Mouse (Mus musculus) MEL (cell line): ENCODE measurements around the gene Gm37240. TPM values are rescaled to one million over a fixed set of nuclear protein-coding genes. Genes with fewer than 3 reads are reported as not detected.

ENCODE experiments used
- DNase-seq: peaks from one replicate; pipeline ENCODE4 v3.0.0; 2011; ENCODE audit warnings: low read depth, low spot score
- H3K27ac ChIP-seq: 2 replicates; pipeline ENCODE4 v1.5.1; 2012; ENCODE audit warnings: low read depth, mild to moderate bottlenecking, control low read depth, low read length, moderate library complexity; ENCODE audit not compliant: control insufficient read depth
- H3K27me3 ChIP-seq, 2 experiments: fragments of 150-350 bp in 1 of 2; sonication (generic) in 1 of 2; 2 replicates each; pipeline ENCODE4 v1.6.1; 2012; ENCODE audit warnings: low read length in 2 of 2, mild to moderate bottlenecking in 2 of 2, improper control_type of control experiment in 1 of 2, moderate library complexity in 1 of 2; ENCODE audit not compliant: insufficient read depth in 2 of 2, control insufficient read depth in 1 of 2
- H3K36me3 ChIP-seq, 2 experiments: 2 replicates each; pipeline ENCODE4 v1.6.1; 2012 to 2014; ENCODE audit warnings: low read length in 2 of 2, improper control_type of control experiment in 1 of 2, inconsistent platforms in 1 of 2, mild to moderate bottlenecking in 1 of 2; ENCODE audit not compliant: insufficient read depth in 2 of 2, control insufficient read depth in 1 of 2
- H3K4me1 ChIP-seq, 2 experiments: fragments of 150-350 bp in 1 of 2; sonication (generic) in 1 of 2; 2 replicates each; pipeline ENCODE4 v1.6.1; 2012; ENCODE audit warnings: low read length in 2 of 2, improper control_type of control experiment in 1 of 2, mild to moderate bottlenecking in 1 of 2; ENCODE audit not compliant: insufficient read depth in 2 of 2, control insufficient read depth in 1 of 2
- H3K4me3 ChIP-seq, 2 experiments: fragments of 150-350 bp in 1 of 2; sonication (generic) in 1 of 2; 2 replicates each; pipeline ENCODE4 v1.5.1; 2012; ENCODE audit warnings: low read depth in 2 of 2, low read length in 2 of 2, mild to moderate bottlenecking in 2 of 2, moderate library complexity in 2 of 2, control low read depth in 1 of 2, improper control_type of control experiment in 1 of 2; ENCODE audit not compliant: control insufficient read depth in 1 of 2, insufficient read depth in 1 of 2
- H3K79me2 ChIP-seq: 2 replicates; pipeline ENCODE4 v1.6.1; 2012; ENCODE audit warnings: mild to moderate bottlenecking, low read length, moderate library complexity; ENCODE audit not compliant: control insufficient read depth, poor library complexity, insufficient read depth
- H3K9ac ChIP-seq: 2 replicates; pipeline ENCODE4 v1.6.1; 2012; ENCODE audit warnings: low read depth, mild to moderate bottlenecking, control low read depth, low read length, moderate library complexity; ENCODE audit not compliant: control insufficient read depth, poor library complexity, severe bottlenecking
- H3K9me3 ChIP-seq: fragments of 150-350 bp; sonication (generic); replicated peaks from 2 replicates; pipeline ENCODE4 v1.6.1; 2012; ENCODE audit warnings: mild to moderate bottlenecking, low read length, improper control_type of control experiment, moderate library complexity; ENCODE audit not compliant: insufficient read depth
- BHLHE40 ChIP-seq: IDR thresholded peaks from 2 replicates; pipeline ENCODE4 v1.6.1; 2012; ENCODE audit warnings: low read depth, mild to moderate bottlenecking, inconsistent platforms, low read length, improper control_type of control experiment, borderline replicate concordance
- CHD1 ChIP-seq: IDR thresholded peaks from 2 replicates; pipeline ENCODE4 v1.6.1; 2012; ENCODE audit warnings: low read depth, mild to moderate bottlenecking, inconsistent platforms, low read length, improper control_type of control experiment
- CTCF ChIP-seq, 3 experiments: IDR thresholded peaks in 2 of 3; conservative IDR thresholded peaks in 1 of 3; 2 replicates each; pipeline ENCODE4 v1.5.1; 2011 to 2012; ENCODE audit warnings: low read length in 3 of 3, low read depth in 2 of 3, mild to moderate bottlenecking in 2 of 3, improper control_type of control experiment in 1 of 3, inconsistent platforms in 1 of 3, mixed read lengths in 1 of 3, moderate library complexity in 1 of 3; ENCODE audit not compliant: control insufficient read depth in 1 of 3, insufficient read depth in 1 of 3, poor library complexity in 1 of 3, severe bottlenecking in 1 of 3
- E2F4 ChIP-seq: IDR thresholded peaks from 2 replicates; pipeline ENCODE4 v1.6.1; 2011; ENCODE audit warnings: low read depth, low read length, improper control_type of control experiment, borderline replicate concordance
- ELF1 ChIP-seq: IDR thresholded peaks from 2 replicates; pipeline ENCODE4 v1.6.1; 2014; ENCODE audit warnings: low read depth, mild to moderate bottlenecking, inconsistent platforms, low read length, improper control_type of control experiment, moderate library complexity
- EP300 ChIP-seq, 2 experiments: IDR thresholded peaks; 2 replicates each; pipeline ENCODE4 v1.6.1; 2011; ENCODE audit warnings: improper control_type of control experiment in 2 of 2, low read length in 2 of 2, low read depth in 1 of 2, mild to moderate bottlenecking in 1 of 2
- GABPA ChIP-seq: IDR thresholded peaks from 2 replicates; pipeline ENCODE4 v1.6.1; 2012; ENCODE audit warnings: low read depth, mild to moderate bottlenecking, inconsistent platforms, low read length, improper control_type of control experiment, moderate library complexity
- JUND ChIP-seq: IDR thresholded peaks from 2 replicates; pipeline ENCODE4 v1.6.1; 2011; ENCODE audit warnings: low read depth, mild to moderate bottlenecking, improper control_type of control experiment, low read length
- KAT2A ChIP-seq: conservative IDR thresholded peaks from 2 replicates; pipeline ENCODE4 v1.6.1; 2012; ENCODE audit warnings: low read depth, low read length, improper control_type of control experiment, inconsistent platforms
- MAFK ChIP-seq: IDR thresholded peaks from 2 replicates; pipeline ENCODE4 v1.6.1; 2011; ENCODE audit warnings: low read depth, mild to moderate bottlenecking, low read length, improper control_type of control experiment, borderline replicate concordance
- MAZ ChIP-seq: IDR thresholded peaks from 2 replicates; pipeline ENCODE4 v1.6.1; 2012; ENCODE audit warnings: low read depth, mild to moderate bottlenecking, inconsistent platforms, low read length, improper control_type of control experiment
- MEF2A ChIP-seq: IDR thresholded peaks from 2 replicates; pipeline ENCODE4 v1.6.1; 2014; ENCODE audit warnings: low read depth, mild to moderate bottlenecking, inconsistent platforms, low read length, improper control_type of control experiment; ENCODE audit not compliant: poor library complexity, insufficient replicate concordance, severe bottlenecking; ENCODE audit errors: extremely low read depth
- MXI1 ChIP-seq: IDR thresholded peaks from 2 replicates; pipeline ENCODE4 v1.6.1; 2011; ENCODE audit warnings: mild to moderate bottlenecking, low read depth, low read length, improper control_type of control experiment
- MYC ChIP-seq: IDR thresholded peaks from 2 replicates; pipeline ENCODE4 v1.6.1; 2011; ENCODE audit warnings: low read depth, mild to moderate bottlenecking, low read length, improper control_type of control experiment, moderate library complexity
- NELFE ChIP-seq: IDR thresholded peaks from 2 replicates; pipeline ENCODE4 v1.6.1; 2011; ENCODE audit warnings: low read depth, low read length, improper control_type of control experiment
- NRF1 ChIP-seq: IDR thresholded peaks from 2 replicates; pipeline ENCODE4 v1.6.1; 2014; ENCODE audit warnings: low read depth, mild to moderate bottlenecking, inconsistent platforms, low read length, improper control_type of control experiment, moderate library complexity; ENCODE audit not compliant: poor library complexity, insufficient read depth, severe bottlenecking
- POLR2AphosphoS2 ChIP-seq: IDR thresholded peaks from 2 replicates; pipeline ENCODE4 v1.6.1; 2011; ENCODE audit warnings: low read length, improper control_type of control experiment
- RAD21 ChIP-seq: IDR thresholded peaks from 2 replicates; pipeline ENCODE4 v1.6.1; 2011; ENCODE audit warnings: mild to moderate bottlenecking, low read depth, low read length, improper control_type of control experiment
- RCOR1 ChIP-seq: IDR thresholded peaks from 2 replicates; pipeline ENCODE4 v1.6.1; 2012; ENCODE audit warnings: low read depth, mild to moderate bottlenecking, inconsistent platforms, low read length, improper control_type of control experiment
- TAL1 ChIP-seq: IDR thresholded peaks from 2 replicates; pipeline ENCODE4 v1.6.1; 2012; ENCODE audit warnings: mild to moderate bottlenecking, inconsistent platforms, low read length, moderate library complexity, mixed read lengths
- TBP ChIP-seq: IDR thresholded peaks from 2 replicates; pipeline ENCODE4 v1.8.0; 2011; ENCODE audit warnings: low read depth, low read length, improper control_type of control experiment
- TCF12 ChIP-seq: IDR thresholded peaks from 2 replicates; pipeline ENCODE4 v1.6.1; 2014; ENCODE audit warnings: low read depth, mild to moderate bottlenecking, inconsistent platforms, low read length, improper control_type of control experiment, moderate library complexity
- USF2 ChIP-seq, 2 experiments: IDR thresholded peaks; 2 replicates each; pipeline ENCODE4 v1.6.1; 2011 to 2012; ENCODE audit warnings: improper control_type of control experiment in 2 of 2, low read length in 2 of 2, borderline replicate concordance in 1 of 2, inconsistent platforms in 1 of 2, low read depth in 1 of 2, mild to moderate bottlenecking in 1 of 2; ENCODE audit not compliant: insufficient read depth in 1 of 2
- ZMIZ1 ChIP-seq: IDR thresholded peaks from 2 replicates; pipeline ENCODE4 v1.6.1; 2012; ENCODE audit warnings: low read depth, mild to moderate bottlenecking, inconsistent platforms, low read length, improper control_type of control experiment, moderate library complexity
- ZNF384 ChIP-seq: IDR thresholded peaks from 2 replicates; pipeline ENCODE4 v1.6.1; 2012; ENCODE audit warnings: low read depth, mild to moderate bottlenecking, inconsistent platforms, low read length, improper control_type of control experiment
- polyA plus RNA-seq, 2 experiments: library from polyadenylated mRNA; stranded (reverse) in 1 of 2; unstranded in 1 of 2; fragments of >175 nt in 1 of 2; fragments of >200 nt in 1 of 2; gene quantifications; 2 replicates each; pipeline versions ENCODE4 v1.2.1 to v1.2.4; 2012; ENCODE audit warnings: low replicate concordance in 2 of 2, low read depth in 1 of 2; ENCODE audit not compliant: insufficient read length in 2 of 2, insufficient read depth in 1 of 2, missing spikeins in 1 of 2
- total RNA-seq: library from RNA; depleted of rRNA; stranded (reverse); fragments of 300-350 nt; gene quantifications from 2 replicates; pipeline ENCODE4 v1.2.3, GENCODE M21; 2012

Gene Gm37240
- total and polyA plus RNA-seq, 3 experiments = 0.04 TPM; not detected in 2

DNA sequence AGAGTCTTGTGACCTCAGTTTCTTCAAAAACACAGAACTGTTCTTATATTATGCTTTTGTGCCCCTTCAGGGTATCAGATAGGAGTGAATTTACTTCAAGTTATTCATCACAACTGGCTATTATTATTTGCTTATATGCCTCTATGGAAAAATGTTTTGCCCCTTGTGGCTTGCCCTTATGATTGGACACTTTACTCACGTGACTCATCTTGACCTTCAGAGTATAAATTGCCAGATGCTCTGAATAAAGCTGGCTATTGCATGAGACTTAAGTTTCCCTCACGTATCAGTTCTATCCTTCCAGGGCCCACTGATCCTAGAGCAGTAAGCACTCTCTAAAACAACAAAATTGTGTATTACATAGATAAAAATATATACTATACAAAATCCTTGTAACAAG, 1385.2 kb downstream of the Gm37240 start:
- Histone ChIP-seq H3K27ac (no peak overlapping the region), H3K36me3 (peaks cover 0 to 9% of the 10 kb centered on the region in 2 experiments; a peak in 2 of 4 replicates), H3K4me1 (peaks cover 0 to 10% of the 10 kb centered on the region in 2 experiments; a peak in 2 of 4 replicates)
- TF ChIP-seq TAL1 (no peak), RCOR1 (no peak), MYC (no peak), GABPA (no peak), EP300 (IDR thresholded peaks at IDR 0.05; ENCODE audit: low read depth in 1 of 2, low read length in 2 of 2) (no peak), ZNF384 (no peak), JUND (no peak), NRF1 (no peak), MAZ (no peak), POLR2AphosphoS2 (no peak), ELF1 (no peak), MAFK (no peak)
- TF ChIP-seq, all 39 proteins: peak for 0
- DNase-seq = no peak
- no peak overlapping the region for H3K9ac ChIP-seq
- H3K9me3 ChIP-seq = no peaks in the 10 kb centered on the region
- H3K27me3 ChIP-seq = no peaks in the 10 kb centered on the region
- no peaks in the 10 kb centered on the region for H3K79me2 ChIP-seq
- H3K4me3 ChIP-seq = no peak overlapping the region

DNA sequence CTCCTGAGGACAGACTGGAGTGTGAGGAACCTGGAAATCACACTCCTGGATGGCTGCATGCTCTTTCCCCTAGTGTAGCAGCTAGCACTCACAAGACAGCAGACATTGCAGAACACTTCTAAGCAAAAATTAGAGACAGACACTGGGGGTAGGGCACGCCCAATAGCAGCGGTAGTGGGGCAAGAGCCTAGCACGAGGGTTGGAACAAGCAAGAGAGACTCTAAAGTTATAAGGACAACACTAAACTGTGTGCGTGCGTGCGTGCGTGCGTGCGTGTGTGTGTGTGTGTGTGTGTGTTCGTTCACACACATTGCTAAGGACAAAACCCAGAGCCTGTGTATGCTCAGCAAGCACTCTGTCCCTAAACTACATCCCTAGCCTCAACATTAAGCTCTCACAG, 1386.8 kb downstream of the Gm37240 start:
- Histone ChIP-seq H3K4me3 (no peak overlapping the region), H3K9me3 (no peaks in the 10 kb centered on the region), H3K27ac (no peak overlapping the region), H3K4me1 (peaks cover 0 to 10% of the 10 kb centered on the region in 2 experiments; a peak in 2 of 4 replicates), H3K79me2 (no peaks in the 10 kb centered on the region), H3K36me3 (peaks cover 0 to 9% of the 10 kb centered on the region in 2 experiments; a peak in 2 of 4 replicates), H3K9ac (no peak overlapping the region), H3K27me3 (no peaks in the 10 kb centered on the region)
- TF ChIP-seq E2F4 = no peak
- TF ChIP-seq TCF12 = no peak
- TF ChIP-seq CHD1 = no peak
- no peak for TF ChIP-seq USF2 (IDR thresholded peaks at IDR 0.05; ENCODE audit: borderline replicate concordance in 1 of 2, insufficient read depth in 1 of 2, low read depth in 1 of 2, low read length in 2 of 2)
- TF ChIP-seq TBP = no peak
- TF ChIP-seq BHLHE40 = no peak
- no peak for TF ChIP-seq NRF1
- no peak for TF ChIP-seq MEF2A
- no peak for TF ChIP-seq NELFE
- TF ChIP-seq MAZ = no peak
- TF ChIP-seq CTCF (IDR thresholded peaks at IDR 0.05 in 2 of 3, conservative IDR thresholded peaks at IDR 0.05 in 1 of 3; ENCODE audit: control insufficient read depth in 1 of 3, insufficient read depth in 1 of 3, low read depth in 2 of 3, low read length in 3 of 3, poor library complexity in 1 of 3, severe bottlenecking in 1 of 3) = no peak
- no peak for TF ChIP-seq KAT2A
- TF ChIP-seq TAL1 = no peak
- TF ChIP-seq POLR2AphosphoS2 = no peak
- TF ChIP-seq MXI1 = no peak
- TF ChIP-seq RAD21 = no peak
- TF ChIP-seq ZMIZ1 = no peak
- no peak for DNase-seq
